Comparison of ENCODE assay signal across 8 mouse cellular contexts in genomic region chr3:9947357-9948065, GRCm38 (mm10).
DNase-seq lines count a peak whose midpoint lies in the region; ATAC-seq and TF ChIP-seq lines count a peak whose summit lies in the region.

No protein-coding gene starts in this region.

- 51% methylated on average over 11 of the region's 11 CpGs for WGBS in heart, adult 2 months
- WGBS in kidney, adult 2 months = 52% methylated on average over 11 of the region's 11 CpGs
- WGBS in limb, embryonic 11.5 days = 56% methylated on average over 11 of the region's 11 CpGs
- WGBS in midbrain, embryonic 13.5 days = 52% methylated on average over 11 of the region's 11 CpGs
- 56% methylated on average over 11 of the region's 11 CpGs for WGBS in spleen, adult 2 months

- no peaks in the 10 kb centered on the region for H3K79me2 ChIP-seq in heart, adult 2 months (replicated peaks; ENCODE audit: control insufficient read depth, insufficient read depth, low read length)

- H3K9me3 ChIP-seq in limb, embryonic 11.5 days (ENCODE audit: control insufficient read depth, low read length) = no peaks in the 10 kb centered on the region
- H3K9me3 ChIP-seq in midbrain, embryonic 13.5 days = no peaks in the 10 kb centered on the region

- peak; percentile 68 for DNase-seq in urinary bladder, postnatal 14 days (ENCODE audit: low spot score)
- no peak for DNase-seq in urinary bladder, adult 2 months (ENCODE audit: low spot score)
- peak; percentile 80 for DNase-seq in embryo, embryonic 11 days
- peak; percentile 60 to 66 for DNase-seq in heart, adult 2 months
- DNase-seq in kidney, adult 2 months = peak; percentile 76
- DNase-seq in limb, embryonic 11.5 days (ENCODE audit: low spot score) = peak; percentile 68
- peak; percentile 46 to 68 for DNase-seq in spleen, adult 2 months (ENCODE audit: low read depth in 1 of 2, low spot score in 2 of 2)

- no peaks in the 10 kb centered on the region for H3K36me3 ChIP-seq in heart, adult 2 months (ENCODE audit: control insufficient read depth, insufficient read depth, low read length)
- no peaks in the 10 kb centered on the region for H3K36me3 ChIP-seq in kidney, adult 2 months (ENCODE audit: control insufficient read depth, insufficient read depth, low read length)
- H3K36me3 ChIP-seq in limb, embryonic 11.5 days (ENCODE audit: control insufficient read depth, insufficient read depth, low read length) = no peaks in the 10 kb centered on the region
- H3K36me3 ChIP-seq in midbrain, embryonic 13.5 days = no peaks in the 10 kb centered on the region
- no peaks in the 10 kb centered on the region for H3K36me3 ChIP-seq in spleen, adult 2 months (ENCODE audit: control insufficient read depth, insufficient read depth, low read length)

- ATAC-seq in limb, embryonic 11.5 days (ENCODE audit: insufficient number of reproducible peaks, low FRiP score, low TSS enrichment, low read depth) = peak; percentile 80
- peak; percentile 96 for ATAC-seq in midbrain, embryonic 13.5 days

- TF ChIP-seq EP300 in heart, adult 2 months (IDR thresholded peaks at IDR 0.05; ENCODE audit: insufficient read depth, low read depth, low read length) = peak; percentile 95

- no peak overlapping the region for H3K9ac ChIP-seq in heart, adult 2 months (ENCODE audit: low read depth, low read length)
- no peak overlapping the region for H3K9ac ChIP-seq in limb, embryonic 11.5 days (ENCODE audit: low read length)
- H3K9ac ChIP-seq in midbrain, embryonic 13.5 days (replicated peaks) = no peak overlapping the region

- H3K4me3 ChIP-seq in heart, adult 2 months = no peak overlapping the region
- no peak overlapping the region for H3K4me3 ChIP-seq in kidney, adult 2 months (ENCODE audit: insufficient read depth, low read depth, low read length)
- no peak overlapping the region for H3K4me3 ChIP-seq in limb, embryonic 11.5 days (ENCODE audit: low read depth, low read length)
- H3K4me3 ChIP-seq in midbrain, embryonic 13.5 days (replicated peaks) = no peak overlapping the region
- H3K4me3 ChIP-seq in spleen, adult 2 months (ENCODE audit: extremely low read depth, insufficient read depth, insufficient read length) = no peak overlapping the region

- intact Hi-C loops in heart, adult 2 months (cut with DNase I) = loop anchor here (1.0 to 10.0 kb wide), 4 partner anchors 236 to 543 kb away; no protein-coding TSS in a partner anchor

- H3K4me1 ChIP-seq in heart, adult 2 months (ENCODE audit: control insufficient read depth, insufficient read depth, low read length) = no peaks in the 10 kb centered on the region
- no peaks in the 10 kb centered on the region for H3K4me1 ChIP-seq in kidney, adult 2 months (ENCODE audit: control insufficient read depth, insufficient read depth, low read length)
- no peaks in the 10 kb centered on the region for H3K4me1 ChIP-seq in limb, embryonic 11.5 days (ENCODE audit: control insufficient read depth, insufficient read depth, low read length)
- no peaks in the 10 kb centered on the region for H3K4me1 ChIP-seq in midbrain, embryonic 13.5 days (replicated peaks)
- H3K4me1 ChIP-seq in spleen, adult 2 months (ENCODE audit: control insufficient read depth, insufficient read depth, insufficient read length) = no peaks in the 10 kb centered on the region; the same call in 1 of the 2 replicates

- TF ChIP-seq POLR2A in heart, adult 2 months (IDR thresholded peaks at IDR 0.05; ENCODE audit: insufficient read depth, low read depth, low read length) = no peak
- TF ChIP-seq POLR2A in kidney, adult 2 months (IDR thresholded peaks at IDR 0.05; ENCODE audit: low read depth, low read length) = no peak
- no peak for TF ChIP-seq POLR2A in spleen, adult 2 months (IDR thresholded peaks at IDR 0.05; ENCODE audit: low read depth, low read length)

- H3K27ac ChIP-seq in heart, adult 2 months = no peak overlapping the region
- H3K27ac ChIP-seq in kidney, adult 2 months (ENCODE audit: insufficient read depth, low read depth, low read length) = no peak overlapping the region
- H3K27ac ChIP-seq in limb, embryonic 11.5 days (replicated peaks; ENCODE audit: low read depth, low read length) = no peak overlapping the region
- no peak overlapping the region for H3K27ac ChIP-seq in midbrain, embryonic 13.5 days
- H3K27ac ChIP-seq in spleen, adult 2 months (ENCODE audit: insufficient read depth, low read length) = no peak overlapping the region

- TF ChIP-seq CTCF in heart, adult 2 months (IDR thresholded peaks at IDR 0.05) = peak; percentile 98
- TF ChIP-seq CTCF in kidney, adult 2 months (conservative IDR thresholded peaks at IDR 0.05; ENCODE audit: insufficient read depth, insufficient read length, low read depth, low read length) = peak; percentile 98
- peak; percentile 86; the same call in 1 of the 2 replicates for TF ChIP-seq CTCF in spleen, adult 2 months (IDR thresholded peaks at IDR 0.05; ENCODE audit: extremely low read depth, insufficient read depth, insufficient read length, insufficient replicate concordance)

- H3K27me3 ChIP-seq in heart, adult 2 months (ENCODE audit: control insufficient read depth, insufficient read depth, low read length) = no peaks in the 10 kb centered on the region
- no peaks in the 10 kb centered on the region for H3K27me3 ChIP-seq in kidney, adult 2 months (replicated peaks; ENCODE audit: control insufficient read depth, insufficient read depth, low read length)
- H3K27me3 ChIP-seq in limb, embryonic 11.5 days (ENCODE audit: control insufficient read depth, insufficient read depth, low read length) = no peaks in the 10 kb centered on the region
- no peaks in the 10 kb centered on the region for H3K27me3 ChIP-seq in midbrain, embryonic 13.5 days
- no peaks in the 10 kb centered on the region for H3K27me3 ChIP-seq in spleen, adult 2 months (ENCODE audit: control insufficient read depth, insufficient read depth, low read length)

- H3K4me2 ChIP-seq in limb, embryonic 11.5 days (ENCODE audit: low read depth, severe bottlenecking) = no peak overlapping the region
- no peak overlapping the region for H3K4me2 ChIP-seq in midbrain, embryonic 13.5 days (replicated peaks)
